Mouse (Mus musculus) ES-E14 (cell line): ENCODE data around the gene Stmnd1. TPM values are rescaled to one million over a fixed set of nuclear protein-coding genes. Genes with fewer than 3 reads are reported as not detected.
"Not testable (repeated sequence)": the region's sequence is repeated elsewhere in the genome, so short reads cannot be mapped to it uniquely, and the experiment has no call there.

Experiments
- DNase-seq: peaks from one replicate; pipeline ENCODE4 v3.0.0-alpha.2; 2013; ENCODE audit warnings: low read depth, low spot score
- H3K27ac ChIP-seq: 2 replicates; pipeline ENCODE4 v1.5.1; 2012; ENCODE audit warnings: low read depth, mild to moderate bottlenecking, low read length, moderate library complexity, mixed read lengths; ENCODE audit not compliant: poor library complexity, insufficient read depth, severe bottlenecking
- H3K36me3 ChIP-seq: 2 replicates; pipeline ENCODE4 v1.6.1; 2012; ENCODE audit warnings: mild to moderate bottlenecking, low read length, moderate library complexity, mixed read lengths; ENCODE audit not compliant: control insufficient read depth, poor library complexity, insufficient read depth, severe bottlenecking
- H3K4me1 ChIP-seq, 2 experiments: fragments of 150-350 bp in 1 of 2; sonication (generic) in 1 of 2; 2 replicates each; pipeline ENCODE4 v1.6.1; 2012; ENCODE audit warnings: low read length in 2 of 2, mild to moderate bottlenecking in 1 of 2, mixed read lengths in 1 of 2; ENCODE audit not compliant: control insufficient read depth in 2 of 2, insufficient read depth in 2 of 2, poor library complexity in 1 of 2
- H3K4me3 ChIP-seq, 2 experiments: fragments of 150-350 bp in 1 of 2; sonication (generic) in 1 of 2; 2 replicates each; pipeline ENCODE4 v1.5.1; 2012; ENCODE audit warnings: low read length in 2 of 2, low read depth in 1 of 2, mild to moderate bottlenecking in 1 of 2, mixed read lengths in 1 of 2; ENCODE audit not compliant: insufficient read depth in 1 of 2, poor library complexity in 1 of 2, severe bottlenecking in 1 of 2
- H3K9ac ChIP-seq: 2 replicates; pipeline ENCODE4 v1.6.1; 2012; ENCODE audit warnings: low read depth, mild to moderate bottlenecking, low read length, mixed read lengths; ENCODE audit not compliant: poor library complexity, insufficient read depth, severe bottlenecking
- H3K9me3 ChIP-seq: fragments of 150-350 bp; sonication (generic); 2 replicates; pipeline ENCODE4 v1.6.1; 2012; ENCODE audit warnings: low read depth, mild to moderate bottlenecking, low read length; ENCODE audit not compliant: control insufficient read depth, insufficient read depth
- CHD2 ChIP-seq: IDR thresholded peaks from 2 replicates; pipeline ENCODE4 v1.6.1; 2014; ENCODE audit warnings: mild to moderate bottlenecking, low read depth, low read length, inconsistent platforms
- HCFC1 ChIP-seq: IDR thresholded peaks from 2 replicates; pipeline ENCODE4 v1.6.1; 2012; ENCODE audit warnings: low read length, inconsistent platforms, borderline replicate concordance; ENCODE audit not compliant: insufficient read depth
- MAFK ChIP-seq: IDR thresholded peaks from 2 replicates; pipeline ENCODE4 v1.6.1; 2014; ENCODE audit warnings: mild to moderate bottlenecking, low read depth, low read length, inconsistent platforms; ENCODE audit not compliant: insufficient read depth
- ZC3H11A ChIP-seq: IDR thresholded peaks from 2 replicates; pipeline ENCODE4 v1.6.1; 2012; ENCODE audit warnings: low read depth, mild to moderate bottlenecking, inconsistent platforms, low read length, borderline replicate concordance
- ZNF384 ChIP-seq: IDR thresholded peaks from 2 replicates; pipeline ENCODE4 v1.6.1; 2012; ENCODE audit warnings: low read depth, low read length, inconsistent platforms
- in situ Hi-C, 2 experiments: fragments of 600-800 bp; cut with MboI; formaldehyde crosslinking; loops; one replicate each; pipeline ENCODE4 v1.15.1; 2025; ENCODE audit warnings: low sequenced_read_pairs in 2 of 2, inconsistent platforms in 1 of 2; ENCODE audit not compliant: unreplicated experiment in 2 of 2
- total RNA-seq: library from RNA; depleted of rRNA; stranded (reverse); fragments of 300-350 nt; gene quantifications from 2 replicates; pipeline ENCODE4 v1.2.3, GENCODE M21; 2012

The Stmnd1 gene
- total RNA-seq, 1 experiment, result not detected

GRCm38 (mm10) chr13:46326351-46326985, 52.9 kb downstream of the Stmnd1 start:
- in situ Hi-C loops, result no loop called here
- TF ChIP-seq CHD2 (no peak), HCFC1 (no peak), MAFK (no peak), ZC3H11A (no peak), ZNF384 (no peak)
- H3K4me1 ChIP-seq, result no peaks in the 10 kb centered on the region
- no peaks in the 10 kb centered on the region for H3K36me3 ChIP-seq
- H3K27ac ChIP-seq, result no peak overlapping the region
- H3K9me3 ChIP-seq, result no peaks in the 10 kb centered on the region
- no peak overlapping the region for H3K9ac ChIP-seq
- no peak for DNase-seq
- no peak overlapping the region for H3K4me3 ChIP-seq

- Histone ChIP-seq H3K27ac (no peak overlapping the region), H3K4me3 (no peak overlapping the region), H3K4me1 (no peaks in the 10 kb centered on the region), H3K9ac (no peak overlapping the region), H3K36me3 (no peaks in the 10 kb centered on the region), H3K9me3 (no peaks in the 10 kb centered on the region)
- in situ Hi-C loops, result no loop called here
- no peak for DNase-seq
- no peak for TF ChIP-seq HCFC1
- TF ChIP-seq ZC3H11A, result no peak
These were observed 61.5 kb downstream of the Stmnd1 start for GRCm38 (mm10) chr13:46335020-46335419.

- DNase-seq, H3K4me3 ChIP-seq, in situ Hi-C loops, H3K36me3 ChIP-seq, H3K27ac ChIP-seq, H3K4me1 ChIP-seq, H3K9me3 ChIP-seq, H3K9ac ChIP-seq: not testable (repeated sequence)
These were observed 62.8 kb downstream of the Stmnd1 start for GRCm38 (mm10) chr13:46336281-46336680.

GRCm38 (mm10) chr13:46337791-46338190, 64.3 kb downstream of the Stmnd1 start:
- Histone ChIP-seq H3K9ac (no peak overlapping the region), H3K36me3 (no peaks in the 10 kb centered on the region), H3K4me3 (no peak overlapping the region), H3K4me1 (no peaks in the 10 kb centered on the region), H3K9me3 (no peaks in the 10 kb centered on the region), H3K27ac (no peak overlapping the region)
- TF ChIP-seq ZC3H11A (no peak), MAFK (no peak), HCFC1 (no peak), CHD2 (no peak)
- in situ Hi-C loops, result no loop called here
- no peak for DNase-seq

- no peak overlapping the region for H3K4me3 ChIP-seq
- H3K36me3 ChIP-seq, result no peaks in the 10 kb centered on the region
- H3K27ac ChIP-seq, result no peak overlapping the region
- TF ChIP-seq ZNF384 (no peak), MAFK (no peak), ZC3H11A (no peak), HCFC1 (no peak), CHD2 (no peak)
- no peaks in the 10 kb centered on the region for H3K9me3 ChIP-seq
- in situ Hi-C loops, result no loop called here
- no peak for DNase-seq
- H3K9ac ChIP-seq, result no peak overlapping the region
- H3K4me1 ChIP-seq, result no peaks in the 10 kb centered on the region
These were observed 66.4 kb downstream of the Stmnd1 start for GRCm38 (mm10) chr13:46339954-46340353.
